Mouse (Mus musculus) embryonic fibroblast, embryonic 13.5 days (primary cell): ENCODE measurements at regions not wholly inside any gene's neighbourhood (a gene's known extent, or its start where the extent isn't known, plus 50 kb on each side); places are given as distances from the start of the nearest gene placed in this dataset.

Experiments
- CTCF ChIP-seq: IDR thresholded peaks from 2 replicates; pipeline ENCODE4 v1.5.1; 2011; ENCODE audit warnings: mild to moderate bottlenecking, control low read depth, low read length, moderate library complexity, borderline replicate concordance; ENCODE audit not compliant: insufficient read depth
- POLR2A ChIP-seq: IDR thresholded peaks from 2 replicates; pipeline ENCODE4 v1.6.1; 2011; ENCODE audit warnings: low read depth, mild to moderate bottlenecking, control low read depth, low read length, moderate library complexity

- TF ChIP-seq CTCF (no peak), POLR2A (no peak)
Measured at GRCm38 (mm10) chr6:94927811-94928210, 189.2 kb upstream of the Kbtbd8 start.
